Mouse (Mus musculus): ENCODE results near the gene Mrps14. TPM values are rescaled to one million over a fixed set of nuclear protein-coding genes. Genes with fewer than 3 reads are reported as not detected.

The Mrps14 gene
- polyA plus RNA-seq, 1 experiment from 2014 or later: 215 TPM

DNA sequence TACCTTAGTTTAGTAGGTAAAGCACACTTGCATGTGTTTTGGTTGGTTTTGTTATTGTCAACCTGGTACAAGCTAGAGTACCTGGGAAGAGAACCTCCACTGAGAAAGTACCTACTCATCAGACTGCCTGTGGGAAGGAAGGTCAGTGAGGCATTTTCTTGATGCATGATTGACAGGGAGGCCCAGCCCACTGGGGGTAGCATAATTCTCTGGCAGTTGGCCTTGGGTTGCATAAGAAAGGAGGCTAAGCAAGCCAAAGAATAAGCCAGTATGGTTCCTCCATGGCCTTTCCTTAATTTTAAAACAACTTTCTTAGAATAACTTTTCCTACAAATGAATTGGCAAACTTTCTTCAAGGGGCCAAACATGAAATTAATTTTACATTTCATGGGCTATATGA lies 10.5 kb downstream of the Mrps14 start:
- H3K36me3 ChIP-seq: peaks cover 56% of the 10 kb centered on the region
- H3K9me3 ChIP-seq: no peaks in the 10 kb centered on the region
- H3K27me3 ChIP-seq: no peaks in the 10 kb centered on the region
- no peak overlapping the region for H3K4me2 ChIP-seq (replicated peaks)
- H3K27ac ChIP-seq (replicated peaks): no peak overlapping the region
- peaks cover 8% of the 10 kb centered on the region for H3K4me1 ChIP-seq
- H3K4me3 ChIP-seq: no peak overlapping the region
- H3K9ac ChIP-seq (replicated peaks): no peak overlapping the region
- ATAC-seq (ENCODE audit: low FRiP score, low read depth): no peak

GRCm38 (mm10) chr1:160209844-160210243 lies 14.8 kb downstream of the Mrps14 start:
- Histone ChIP-seq H3K9ac (replicated peaks) (no peak overlapping the region), H3K4me3 (peak overlapping the region; percentile 13; the same call in 1 of the 2 replicates), H3K36me3 (peaks cover 30% of the 10 kb centered on the region), H3K9me3 (no peaks in the 10 kb centered on the region), H3K4me2 (replicated peaks) (peak overlapping the region; percentile 29), H3K4me1 (peaks cover 23% of the 10 kb centered on the region), H3K27ac (replicated peaks) (no peak overlapping the region), H3K27me3 (no peaks in the 10 kb centered on the region)
- no peak for ATAC-seq (ENCODE audit: low FRiP score, low read depth)
- 17% methylated on average over 2 of the region's 2 CpGs for WGBS

- 67% methylated on average over 3 of the region's 3 CpGs for WGBS
- H3K4me2 ChIP-seq (replicated peaks): peak overlapping the region; percentile 70
- H3K9ac ChIP-seq (replicated peaks): peak overlapping the region; percentile 37; the same call in 1 of the 2 replicates
- no peak for ATAC-seq (ENCODE audit: low FRiP score, low read depth)
- H3K4me1 ChIP-seq: peaks cover 23% of the 10 kb centered on the region
- peak overlapping the region; percentile 85 for H3K4me3 ChIP-seq
- no peak overlapping the region for H3K27ac ChIP-seq (replicated peaks)
- no peaks in the 10 kb centered on the region for H3K27me3 ChIP-seq
- no peaks in the 10 kb centered on the region for H3K9me3 ChIP-seq
- peaks cover 24% of the 10 kb centered on the region for H3K36me3 ChIP-seq
Observed at GRCm38 (mm10) chr1:160210566-160210965, 15.6 kb downstream of the Mrps14 start.

GRCm38 (mm10) chr1:160211597-160212122 lies 16.6 kb downstream of the Mrps14 start:
- H3K4me3 ChIP-seq: peak overlapping the region; percentile 85
- H3K4me1 ChIP-seq: peaks cover 23% of the 10 kb centered on the region
- no peaks in the 10 kb centered on the region for H3K27me3 ChIP-seq
- H3K36me3 ChIP-seq: peaks cover 13% of the 10 kb centered on the region
- under 1% methylated on average over 8 of the region's 8 CpGs for WGBS
- no peak for ATAC-seq (ENCODE audit: low FRiP score, low read depth)
- H3K9me3 ChIP-seq: no peaks in the 10 kb centered on the region
- H3K4me2 ChIP-seq (replicated peaks): peak overlapping the region; percentile 70
- peak overlapping the region; percentile 96 for H3K9ac ChIP-seq (replicated peaks)
- H3K27ac ChIP-seq (replicated peaks): no peak overlapping the region

DNA sequence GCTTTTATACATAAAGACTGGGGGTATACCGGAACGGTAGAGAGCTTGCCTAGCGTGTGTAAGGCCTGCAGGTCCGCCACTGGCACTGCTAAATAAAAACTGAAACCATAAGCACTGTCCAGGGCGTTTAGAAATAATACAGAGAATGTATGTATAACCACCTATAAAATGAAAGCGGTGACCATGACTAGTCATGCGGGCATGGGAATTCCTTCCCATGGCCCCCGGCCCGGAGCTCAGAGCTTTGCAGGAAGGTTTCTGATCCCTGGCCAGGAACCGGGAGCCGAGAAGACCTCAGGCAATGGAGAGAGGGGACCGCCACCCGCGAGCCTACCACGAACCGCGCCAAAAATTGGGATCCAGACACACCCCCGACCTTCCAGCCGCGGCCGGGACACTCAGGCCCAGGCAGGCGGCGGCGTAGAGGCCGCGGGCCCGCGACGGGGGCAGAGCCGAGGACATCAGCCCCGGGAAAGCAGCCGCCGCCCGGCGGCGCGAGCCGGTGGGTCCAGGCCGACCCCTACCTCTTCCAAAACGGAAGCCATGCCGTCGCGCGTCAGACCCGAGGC lies 17.2 kb downstream of the Mrps14 start:
- Histone ChIP-seq H3K4me2 (replicated peaks) (peak overlapping the region; percentile 70), H3K9me3 (no peaks in the 10 kb centered on the region), H3K27ac (replicated peaks) (peak overlapping the region; percentile 99), H3K4me3 (peak overlapping the region; percentile 85), H3K4me1 (peaks cover 23% of the 10 kb centered on the region), H3K27me3 (no peaks in the 10 kb centered on the region), H3K9ac (replicated peaks) (peak overlapping the region; percentile 96), H3K36me3 (peaks cover 7% of the 10 kb centered on the region; the same call in 1 of the 2 replicates)
- ATAC-seq (ENCODE audit: low FRiP score, low read depth): peak; percentile 80
- WGBS: 0% methylated on average over 43 of the region's 45 CpGs

GRCm38 (mm10) chr1:160212703-160213669 lies 18.0 kb downstream of the Mrps14 start, which contains the start of gene Cacybp:
Gene Cacybp, minus strand, starts transcription at chr1:160212875.
- H3K4me2 ChIP-seq (replicated peaks): peak within 1 kb of the TSS; percentile 70
- peak within 1 kb of the TSS; percentile 99 for H3K27ac ChIP-seq (replicated peaks)
- peak; percentile 98 for ATAC-seq (ENCODE audit: low FRiP score, low read depth)
- under 1% methylated on average over 66 of the region's 76 CpGs for WGBS
- no peaks in the 10 kb centered on the region for H3K36me3 ChIP-seq
- no peaks in the 10 kb centered on the region for H3K27me3 ChIP-seq
- no peaks in the 10 kb centered on the region for H3K9me3 ChIP-seq
- H3K4me1 ChIP-seq: peaks cover 23% of the 10 kb centered on the region
- peak within 1 kb of the TSS; percentile 85 for H3K4me3 ChIP-seq
- H3K9ac ChIP-seq (replicated peaks): peak within 1 kb of the TSS; percentile 96

DNA sequence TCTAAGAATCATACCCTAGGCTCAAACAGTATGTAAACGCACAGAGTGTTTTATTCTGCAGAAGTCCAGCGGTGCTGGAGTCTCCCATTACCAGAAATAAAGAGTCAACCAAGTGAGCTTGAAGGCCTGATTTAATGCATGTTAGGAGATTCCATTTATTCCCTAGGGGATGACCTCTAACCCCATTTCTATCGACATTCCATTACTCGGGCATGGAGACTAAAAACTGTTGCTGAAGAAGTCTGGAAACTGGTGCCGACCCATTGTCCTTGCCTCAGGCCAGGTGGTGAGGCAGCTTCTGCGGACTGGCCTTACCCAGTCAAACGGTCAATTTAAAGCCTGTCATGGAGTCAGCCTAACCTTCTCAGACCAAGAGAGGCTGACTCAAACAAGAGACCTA lies 19.2 kb downstream of the Mrps14 start:
- no peak for ATAC-seq (ENCODE audit: low FRiP score, low read depth)
- Histone ChIP-seq H3K4me1 (peaks cover 23% of the 10 kb centered on the region), H3K36me3 (no peaks in the 10 kb centered on the region), H3K4me2 (replicated peaks) (peak overlapping the region; percentile 69; the same call in 1 of the 2 replicates), H3K9me3 (no peaks in the 10 kb centered on the region), H3K27me3 (no peaks in the 10 kb centered on the region), H3K4me3 (no peak overlapping the region), H3K9ac (replicated peaks) (no peak overlapping the region), H3K27ac (replicated peaks) (no peak overlapping the region)
- 84% methylated on average over 7 of the region's 7 CpGs for WGBS

GRCm38 (mm10) chr1:160217898-160218297 lies 22.9 kb downstream of the Mrps14 start:
- no peak for ATAC-seq (ENCODE audit: low FRiP score, low read depth)
- no peaks in the 10 kb centered on the region for H3K27me3 ChIP-seq
- peaks cover 3% of the 10 kb centered on the region; the same call in 1 of the 2 replicates for H3K4me1 ChIP-seq
- H3K9me3 ChIP-seq: no peaks in the 10 kb centered on the region
- H3K4me3 ChIP-seq: no peak overlapping the region
- H3K36me3 ChIP-seq: no peaks in the 10 kb centered on the region
- H3K4me2 ChIP-seq (replicated peaks): no peak overlapping the region
- 88% methylated on average over 3 of the region's 3 CpGs for WGBS
- no peak overlapping the region for H3K27ac ChIP-seq (replicated peaks)
- H3K9ac ChIP-seq (replicated peaks): no peak overlapping the region

DNA sequence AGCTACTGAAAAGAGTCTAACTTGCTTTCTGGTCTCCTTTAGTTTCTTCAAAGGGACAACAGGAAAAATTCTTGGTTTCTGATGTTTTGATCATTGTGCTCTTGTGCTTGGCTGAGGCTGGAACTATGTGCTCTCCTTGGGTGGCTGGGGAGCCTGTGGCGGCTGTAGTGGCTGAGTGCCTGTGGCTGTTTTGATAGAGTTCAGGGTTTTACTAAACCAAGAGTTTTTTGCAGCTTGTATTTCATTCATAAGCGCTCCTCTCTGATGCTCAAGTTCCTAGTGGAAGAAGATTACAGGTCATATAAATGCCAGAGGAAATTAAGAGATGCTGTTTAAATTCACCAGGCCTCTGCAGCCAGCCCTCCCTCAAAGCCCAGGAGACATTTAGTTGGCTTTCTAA lies 29.1 kb downstream of the Mrps14 start:
- Histone ChIP-seq H3K9ac (replicated peaks) (no peak overlapping the region), H3K4me2 (replicated peaks) (no peak overlapping the region), H3K4me1 (no peaks in the 10 kb centered on the region), H3K27ac (replicated peaks) (no peak overlapping the region), H3K9me3 (no peaks in the 10 kb centered on the region), H3K36me3 (no peaks in the 10 kb centered on the region), H3K27me3 (no peaks in the 10 kb centered on the region), H3K4me3 (no peak overlapping the region)
- no peak for ATAC-seq (ENCODE audit: low FRiP score, low read depth)
- WGBS: 78% methylated on average over 2 of the region's 2 CpGs

GRCm38 (mm10) chr1:160227196-160227595 lies 32.2 kb downstream of the Mrps14 start:
- Histone ChIP-seq H3K4me2 (replicated peaks) (no peak overlapping the region), H3K4me1 (peaks cover 6% of the 10 kb centered on the region; the same call in 1 of the 2 replicates), H3K27me3 (no peaks in the 10 kb centered on the region), H3K27ac (replicated peaks) (no peak overlapping the region), H3K9ac (replicated peaks) (no peak overlapping the region), H3K36me3 (no peaks in the 10 kb centered on the region), H3K9me3 (no peaks in the 10 kb centered on the region), H3K4me3 (no peak overlapping the region)
- no peak for ATAC-seq (ENCODE audit: low FRiP score, low read depth)
- 90% methylated on average over 4 of the region's 4 CpGs for WGBS

DNA sequence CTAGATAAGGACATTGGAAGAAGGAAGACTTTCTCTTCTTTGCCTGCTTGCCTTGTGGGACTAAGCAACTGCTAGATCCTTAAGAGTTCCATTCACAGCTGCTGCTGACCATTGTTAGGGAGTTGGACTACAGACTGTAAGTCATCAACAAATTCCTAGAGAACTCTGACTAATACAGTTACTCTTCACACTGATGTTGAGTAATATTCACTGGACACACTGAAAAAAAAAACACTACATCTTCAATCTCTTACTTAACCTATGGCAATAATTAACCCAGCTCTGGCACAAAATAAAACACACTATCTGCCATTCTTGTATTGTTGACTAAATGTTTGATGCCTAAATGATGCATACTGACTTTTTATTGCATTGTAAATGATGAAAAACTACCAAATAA lies 32.8 kb downstream of the Mrps14 start:
- Histone ChIP-seq H3K4me2 (replicated peaks) (no peak overlapping the region), H3K9me3 (no peaks in the 10 kb centered on the region), H3K36me3 (no peaks in the 10 kb centered on the region), H3K27ac (replicated peaks) (no peak overlapping the region), H3K9ac (replicated peaks) (no peak overlapping the region), H3K4me3 (no peak overlapping the region), H3K4me1 (peaks cover 6% of the 10 kb centered on the region; the same call in 1 of the 2 replicates), H3K27me3 (no peaks in the 10 kb centered on the region)
- ATAC-seq (ENCODE audit: low FRiP score, low read depth): no peak

DNA sequence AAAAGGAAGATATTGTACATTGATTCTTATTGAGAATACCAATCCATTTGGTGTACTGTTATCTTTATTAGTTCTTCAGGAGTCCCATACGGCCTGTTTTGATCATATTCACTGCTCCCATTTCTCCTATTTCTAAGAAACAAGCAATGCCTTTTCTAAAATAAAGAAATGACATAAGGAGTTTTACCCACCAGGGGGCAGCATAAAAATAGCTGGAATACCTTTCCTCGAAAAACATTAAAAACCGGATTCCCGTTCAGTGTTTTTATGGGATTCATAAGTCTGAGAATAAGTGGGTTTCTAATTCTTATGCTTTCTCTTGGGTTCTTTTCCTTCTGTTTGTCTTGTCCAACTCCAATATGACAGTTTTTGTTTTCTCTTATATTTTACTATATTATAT lies 36.0 kb downstream of the Mrps14 start:
- Histone ChIP-seq H3K27ac (replicated peaks) (no peak overlapping the region), H3K27me3 (no peaks in the 10 kb centered on the region), H3K4me3 (no peak overlapping the region), H3K4me1 (peaks cover 6% of the 10 kb centered on the region; the same call in 1 of the 2 replicates), H3K9me3 (no peaks in the 10 kb centered on the region), H3K36me3 (no peaks in the 10 kb centered on the region), H3K9ac (replicated peaks) (no peak overlapping the region), H3K4me2 (replicated peaks) (no peak overlapping the region)
- WGBS: 67% methylated on average over 4 of the region's 4 CpGs
- no peak for ATAC-seq (ENCODE audit: low FRiP score, low read depth)
